Mouse (Mus musculus) embryonic facial prominence, embryonic 15.5 days (tissue): Measurements from ENCODE around the gene Lrig3. TPM values are rescaled to one million over a fixed set of nuclear protein-coding genes. Genes with fewer than 3 reads are reported as not detected.

Source experiments
- microRNA-seq: library from miRNA; unstranded; fragments of <30 nt; microRNA quantifications from one replicate; pipeline ENCODE4, GENCODE M21; 2016; ENCODE audit warnings: borderline number of aligned reads
- polyA plus RNA-seq: library from polyadenylated mRNA; unstranded; fragments of >200 nt; fragmentation: Nextera tagmentation; extraction: Ambion mirVana; gene quantifications from 2 replicates; pipeline ENCODE4 v1.2.1, GENCODE M21; 2015

Gene Lrig3
- polyA plus RNA-seq, 1 experiment from 2014 or later, result 32.5 TPM

Small RNA genes lying within 50 kb of the gene (microRNA-seq; reads per million reads assigned to microRNA genes)
- not detected for gene Gm22183
